Mouse (Mus musculus) adrenal gland, postnatal 10 days (tissue): ENCODE data around the gene Ntm. TPM values are rescaled to one million over a fixed set of nuclear protein-coding genes. Genes with fewer than 3 reads are reported as not detected.

Experiments
- DNase-seq: peaks from one replicate; pipeline ENCODE4 v3.0.0; 2021; ENCODE audit warnings: mixed read lengths
- total RNA-seq, 2 experiments: library from RNA; stranded (reverse); gene quantifications; 2 replicates each; pipeline ENCODE4 v1.2.3; 2021

Ntm gene
- total RNA-seq, 2 experiments from 2014 or later: 1.5 to 1.7 TPM

DNA sequence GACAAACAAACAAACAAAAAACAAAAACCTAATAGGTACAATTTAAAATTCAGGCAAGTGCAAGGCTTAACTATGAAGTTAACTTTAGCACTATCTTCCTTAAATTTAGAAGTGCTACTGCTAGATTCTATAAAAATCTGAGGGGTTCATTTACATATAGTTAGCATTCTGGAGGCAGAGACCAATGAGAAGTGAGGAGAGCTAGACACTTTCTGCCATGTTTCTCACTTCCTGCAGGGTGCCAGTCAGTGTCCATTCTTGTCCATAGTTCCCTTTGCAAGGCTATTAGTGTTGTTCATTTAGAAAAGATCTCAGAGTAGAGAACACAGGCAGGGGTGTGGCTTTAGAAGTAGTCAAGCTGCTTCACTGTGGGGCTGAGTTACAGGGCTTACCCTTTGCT is 208.6 kb downstream of the Ntm start:
- DNase-seq: no peak

DNA sequence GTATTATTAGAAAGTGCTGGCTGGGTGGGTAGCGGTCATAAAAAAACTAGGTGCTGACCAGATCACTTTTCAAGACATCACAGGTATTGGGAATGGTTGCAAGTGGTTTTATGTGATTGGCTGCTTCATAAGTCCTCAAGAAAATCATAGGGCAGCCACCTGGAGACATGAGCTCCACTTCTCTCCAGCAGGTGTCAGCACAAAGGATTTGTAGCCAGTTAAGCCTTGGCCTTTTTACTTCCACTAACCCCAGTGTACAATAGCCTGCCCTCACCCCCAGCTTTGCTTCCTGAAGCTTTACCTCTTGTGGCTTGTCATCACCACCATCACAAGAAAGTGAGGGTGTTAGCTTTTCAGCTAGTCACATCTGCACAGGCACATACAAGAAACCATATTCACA is 211.5 kb downstream of the Ntm start:
- peak; percentile 15 for DNase-seq

DNA sequence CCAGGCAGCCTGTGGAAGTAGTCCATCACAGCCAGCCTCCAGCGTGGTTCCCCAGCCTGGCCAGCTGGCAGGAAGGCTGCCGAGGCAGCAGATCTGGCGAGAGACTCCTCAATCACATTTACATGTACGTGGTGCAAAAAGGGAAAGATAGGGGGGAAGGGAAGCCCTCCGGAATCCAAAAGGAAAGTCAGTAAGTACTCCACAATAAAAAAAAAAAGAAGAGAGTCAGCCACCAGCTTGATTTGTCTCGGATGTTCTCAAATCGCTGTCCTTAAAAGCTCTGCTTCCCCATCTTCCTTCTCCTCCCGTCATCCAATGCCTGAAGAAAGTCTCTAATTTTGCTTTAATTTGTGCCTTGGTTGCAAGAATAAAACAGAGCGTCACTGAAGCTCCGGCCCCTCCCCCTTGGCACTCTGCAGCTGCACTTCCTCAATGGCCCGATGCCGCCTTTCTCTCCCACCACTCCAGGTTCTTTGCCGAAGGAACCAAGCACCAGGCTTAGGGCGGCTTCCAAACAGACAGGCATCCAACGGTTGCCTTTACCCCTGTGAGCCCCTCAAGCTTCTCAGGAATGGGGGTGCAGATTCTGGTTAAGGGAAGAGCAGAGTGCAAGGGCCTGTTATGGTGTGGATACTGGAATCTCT is 212.4 kb downstream of the Ntm start:
- DNase-seq: peak; percentile 30

DNA sequence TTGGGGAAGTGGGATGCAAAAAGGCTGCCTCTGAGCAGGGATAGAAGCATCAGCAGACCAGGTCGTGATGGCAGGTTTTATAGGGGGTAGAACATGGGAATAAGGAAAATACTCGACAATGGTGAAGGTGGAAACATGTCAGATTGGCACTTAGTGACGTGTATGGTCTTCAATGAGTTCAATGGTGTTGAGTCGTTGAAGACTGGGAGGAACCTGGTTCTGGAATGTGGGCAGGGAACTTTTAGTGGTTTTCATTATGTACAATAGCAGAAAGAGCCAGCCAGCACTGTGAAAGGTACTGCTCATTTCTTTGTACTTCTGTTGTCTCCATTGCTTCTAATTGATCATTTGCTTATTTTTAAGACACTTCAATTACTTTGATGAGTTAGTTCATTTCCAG is 214.9 kb downstream of the Ntm start:
- no peak for DNase-seq

DNA sequence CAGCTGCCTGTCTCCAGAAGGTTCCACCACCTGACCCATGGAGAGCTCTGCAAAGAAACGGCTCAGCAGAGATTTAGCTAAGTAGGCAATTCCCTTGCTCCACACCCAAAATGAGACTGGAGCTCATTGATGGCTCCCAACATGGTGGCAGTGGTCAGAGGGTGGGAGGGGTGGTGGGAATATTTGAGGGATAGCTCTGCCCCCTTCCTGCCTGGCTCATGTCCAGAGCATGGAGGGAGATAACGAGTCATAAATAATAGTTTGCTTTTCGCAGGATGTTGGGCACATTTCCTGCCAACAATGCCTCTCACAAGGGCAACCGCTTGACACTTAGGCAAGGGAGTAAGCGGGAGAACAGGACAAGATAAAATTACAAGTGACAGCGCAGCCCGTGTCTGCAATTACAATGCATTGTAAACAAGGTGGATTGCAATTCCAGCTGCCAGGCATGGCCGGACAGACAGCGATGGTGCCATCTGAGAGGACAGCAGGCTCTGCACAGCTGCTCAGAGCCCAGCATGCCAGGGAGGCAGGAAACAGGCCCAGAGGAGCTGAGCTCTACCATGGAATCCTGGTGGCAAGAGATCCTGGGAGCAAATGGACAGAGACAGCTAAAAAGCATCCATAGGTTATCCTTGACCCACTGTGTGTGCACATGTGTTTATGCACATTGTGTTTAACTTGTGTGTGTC is 224.0 kb downstream of the Ntm start:
- DNase-seq: no peak

DNA sequence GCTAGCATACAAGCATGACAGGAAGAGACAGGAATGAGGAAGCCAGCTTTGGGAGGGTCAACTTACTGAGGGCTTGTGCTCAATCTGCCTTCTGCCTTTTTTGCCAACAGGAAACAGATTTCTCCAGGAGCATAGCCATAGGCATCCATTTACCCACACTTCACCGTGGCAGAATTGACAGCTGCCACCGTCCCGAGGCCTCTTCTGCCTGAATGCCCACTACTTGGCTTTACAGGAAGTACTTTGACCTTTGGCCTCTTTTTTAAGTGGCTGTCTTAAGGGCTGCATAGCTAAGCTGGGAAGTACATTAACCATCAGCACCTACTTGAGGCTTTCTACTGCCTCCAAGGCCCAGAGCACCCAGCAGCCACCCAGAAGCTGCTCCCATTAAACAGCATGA is 226.9 kb downstream of the Ntm start:
- DNase-seq: no peak

DNA sequence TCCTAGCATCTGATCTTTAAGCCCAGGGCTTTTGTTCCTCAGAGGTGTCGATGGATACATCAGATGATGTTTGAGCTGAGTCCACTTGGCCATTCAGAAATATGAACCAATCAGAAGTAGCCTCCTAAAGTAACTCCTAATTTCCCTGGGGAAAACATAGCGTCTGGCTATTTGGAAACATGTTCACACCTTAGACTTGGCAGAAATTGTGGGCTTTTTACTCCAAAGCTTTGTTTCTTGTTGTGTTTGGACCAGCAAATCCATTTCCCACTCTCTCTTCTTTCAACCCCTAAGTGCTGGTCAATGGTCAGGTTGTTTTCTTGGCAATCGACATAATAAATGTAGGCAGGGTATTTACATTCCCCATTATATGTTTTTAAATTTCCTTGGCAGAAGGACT is 230.0 kb downstream of the Ntm start:
- no peak for DNase-seq

DNA sequence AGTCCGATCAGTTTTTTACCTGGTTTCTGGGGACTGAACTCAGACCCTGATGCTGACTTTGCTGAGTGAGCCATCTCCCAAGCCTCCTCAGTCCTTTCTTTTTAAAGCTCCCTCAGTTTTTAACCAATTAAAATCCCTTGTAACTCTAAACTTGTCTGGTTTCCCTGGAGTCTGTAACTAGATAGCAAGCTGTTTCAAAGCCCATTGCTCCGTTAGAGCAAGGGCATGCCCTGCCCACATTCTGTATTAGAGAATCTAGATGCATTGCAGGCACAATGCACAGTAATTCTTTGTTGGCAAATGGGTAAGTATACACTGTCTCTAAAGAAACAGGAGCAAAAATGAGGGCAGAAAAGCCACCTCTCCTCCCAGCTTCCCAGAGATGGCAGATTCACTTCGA is 231.3 kb downstream of the Ntm start:
- no peak for DNase-seq

DNA sequence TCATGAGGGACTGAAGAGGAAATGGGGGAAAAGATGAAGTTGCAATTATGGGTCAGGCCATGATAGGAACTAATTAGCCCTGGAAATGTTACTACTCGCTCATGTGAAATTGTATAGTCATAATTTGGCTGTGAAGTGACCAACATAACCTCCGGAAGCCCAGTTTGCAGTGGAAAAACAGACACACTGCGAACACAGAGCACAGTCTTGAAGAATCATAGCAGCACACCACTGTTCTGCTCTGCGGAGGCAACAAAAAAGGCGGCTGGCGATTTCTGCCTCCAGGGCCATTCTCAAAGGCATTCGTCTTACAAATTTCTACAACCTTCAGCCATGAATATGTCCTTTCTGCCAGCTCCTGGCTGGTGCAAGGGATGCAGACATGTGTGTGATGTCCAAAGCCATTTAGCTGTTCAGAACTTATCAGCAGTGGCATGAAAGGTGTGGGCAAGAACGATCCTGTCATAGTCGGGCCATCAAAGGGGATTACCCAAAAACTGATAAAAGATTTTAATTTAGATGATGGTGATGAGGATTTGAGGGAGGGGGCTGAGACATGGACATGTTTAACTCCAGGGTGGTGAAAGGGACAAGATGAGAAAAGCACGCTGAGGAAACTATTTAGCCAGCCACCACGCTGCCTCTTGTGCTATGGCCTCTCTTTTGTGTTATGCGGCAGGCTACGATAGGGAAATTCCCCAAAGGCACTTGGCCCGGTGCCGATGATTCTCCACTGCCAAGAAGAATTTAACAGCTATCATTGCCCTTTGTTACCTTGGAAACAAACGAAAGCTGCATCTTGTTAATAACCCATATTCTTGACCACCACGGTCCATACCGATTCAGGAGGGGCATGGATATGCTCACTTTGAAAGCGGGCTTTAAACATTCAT is 235.2 kb downstream of the Ntm start:
- DNase-seq: no peak

DNA sequence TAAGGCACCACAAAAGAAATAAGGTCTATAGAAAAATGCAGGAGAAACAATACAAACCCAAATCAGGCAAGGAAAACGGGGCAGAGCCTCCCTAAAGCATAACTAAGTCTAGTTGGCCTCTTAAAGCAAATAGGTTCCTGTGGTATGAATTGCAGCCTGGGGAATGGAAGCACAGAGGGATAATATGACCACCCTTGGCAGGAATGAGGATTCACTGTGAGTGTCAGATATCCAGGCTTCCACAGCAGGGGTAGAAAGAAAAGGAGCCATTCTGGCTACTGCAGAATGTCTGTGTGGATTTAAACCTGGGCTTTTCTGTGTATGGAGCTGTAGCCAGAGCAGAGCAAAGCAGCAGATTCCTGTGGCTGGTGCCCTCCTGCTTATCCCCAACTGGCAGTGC is 241.5 kb downstream of the Ntm start:
- DNase-seq: no peak

DNA sequence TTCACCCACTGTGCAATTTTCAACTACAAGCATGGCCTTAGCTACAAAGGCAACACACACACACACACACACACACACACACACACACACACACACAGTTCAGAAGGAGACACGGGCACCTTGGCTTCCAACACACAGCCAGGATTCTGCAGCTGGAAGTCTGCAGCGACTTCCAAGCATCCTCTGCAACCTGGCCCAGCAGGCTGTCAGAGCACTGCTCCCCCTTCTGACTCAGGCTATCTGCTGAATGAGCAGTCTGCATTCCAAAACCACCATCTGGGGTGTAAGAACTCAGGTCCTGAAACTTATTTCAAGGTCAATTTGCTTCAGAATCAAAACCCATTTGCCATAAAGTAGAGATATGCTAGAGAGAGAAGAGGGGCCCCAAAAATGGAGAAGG is 246.1 kb downstream of the Ntm start:
- no peak for DNase-seq

DNA sequence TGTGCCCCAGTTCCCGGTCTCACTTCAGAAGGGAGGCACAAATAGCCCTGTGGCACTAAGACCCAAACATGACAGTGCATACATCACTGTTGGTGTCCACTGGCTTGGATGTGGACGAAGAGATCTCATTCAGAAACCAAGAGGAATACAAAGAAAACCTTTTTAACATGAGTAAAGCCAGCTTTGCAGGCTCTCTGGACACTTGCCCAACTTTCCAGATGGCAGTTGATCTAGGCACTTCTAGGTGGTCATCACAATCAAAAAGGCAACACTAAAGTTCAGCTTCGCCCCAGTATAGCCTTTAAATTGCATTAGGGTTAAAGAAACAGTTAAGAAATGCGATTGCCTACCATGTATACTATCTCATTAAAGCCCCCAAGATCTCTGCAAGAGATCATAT is 264.7 kb downstream of the Ntm start:
- DNase-seq: no peak

DNA sequence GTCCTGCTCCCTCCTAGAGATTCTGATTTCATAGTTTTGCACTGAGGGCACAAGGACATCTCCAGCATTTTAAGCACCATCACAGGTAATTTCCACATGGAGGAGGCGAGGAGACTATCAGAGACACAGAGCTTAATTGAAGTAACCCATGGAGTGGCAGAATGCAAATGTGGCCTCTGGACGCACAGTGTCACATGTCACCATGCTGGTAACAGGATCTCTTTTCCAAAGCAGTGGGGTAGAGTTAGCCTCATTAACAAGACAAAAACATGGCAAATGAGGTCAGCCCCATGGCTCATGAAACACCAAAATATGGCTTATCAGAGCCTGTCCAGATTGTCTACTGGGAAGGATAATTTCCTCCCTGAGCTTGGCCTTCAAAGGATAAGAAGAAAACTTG is 268.8 kb downstream of the Ntm start:
- DNase-seq: no peak

DNA sequence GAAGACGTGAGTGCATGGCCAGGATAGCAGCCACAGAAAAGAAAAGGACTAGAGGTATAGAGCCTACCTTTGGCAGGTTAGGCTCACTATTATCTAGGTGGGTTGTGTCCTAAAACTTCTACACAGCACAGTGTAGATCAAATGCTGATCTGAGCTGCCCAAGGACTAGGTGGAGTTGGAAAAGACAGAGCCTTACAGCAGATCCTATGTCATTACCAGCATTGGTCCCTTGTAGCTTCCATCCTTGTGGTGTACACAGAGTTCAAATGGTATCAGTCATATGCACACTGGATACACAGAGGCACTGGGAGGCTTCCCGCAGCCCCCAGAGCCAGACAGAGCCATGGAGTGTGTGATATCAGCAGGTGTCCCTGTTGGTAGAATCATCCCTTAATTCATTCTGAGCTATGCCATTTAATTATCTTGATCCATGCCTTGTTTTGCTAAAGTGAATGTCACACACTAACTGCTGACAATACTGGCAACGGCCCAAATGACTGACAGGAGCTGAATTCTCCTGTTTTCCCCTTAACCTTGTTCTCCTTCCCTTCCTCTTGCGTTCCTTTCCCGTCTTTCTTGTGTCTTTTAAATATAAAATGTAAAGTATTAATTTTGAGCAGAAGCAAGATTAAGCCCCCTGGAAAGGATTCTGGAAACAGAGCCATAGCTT is 271.6 kb downstream of the Ntm start:
- DNase-seq: no peak

DNA sequence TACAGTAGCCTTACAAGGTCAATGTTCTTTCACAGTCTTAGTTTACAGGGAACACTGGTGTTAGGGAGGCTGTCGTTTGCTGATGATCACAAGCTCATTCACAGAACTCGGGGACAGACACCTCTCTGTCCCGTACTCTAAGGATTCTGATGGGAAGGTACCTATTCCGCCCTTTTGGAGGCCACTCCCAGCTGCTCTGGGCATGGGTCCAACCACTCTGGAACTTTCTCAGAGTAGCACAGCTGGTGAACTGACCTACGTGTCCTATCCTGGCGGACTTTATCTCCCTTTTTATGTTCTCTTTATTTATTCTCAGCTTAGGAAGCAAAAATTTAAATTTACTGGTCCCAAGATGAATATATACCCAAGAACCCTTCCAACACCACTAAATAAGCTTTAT is 280.7 kb downstream of the Ntm start:
- DNase-seq: peak; percentile 20

DNA sequence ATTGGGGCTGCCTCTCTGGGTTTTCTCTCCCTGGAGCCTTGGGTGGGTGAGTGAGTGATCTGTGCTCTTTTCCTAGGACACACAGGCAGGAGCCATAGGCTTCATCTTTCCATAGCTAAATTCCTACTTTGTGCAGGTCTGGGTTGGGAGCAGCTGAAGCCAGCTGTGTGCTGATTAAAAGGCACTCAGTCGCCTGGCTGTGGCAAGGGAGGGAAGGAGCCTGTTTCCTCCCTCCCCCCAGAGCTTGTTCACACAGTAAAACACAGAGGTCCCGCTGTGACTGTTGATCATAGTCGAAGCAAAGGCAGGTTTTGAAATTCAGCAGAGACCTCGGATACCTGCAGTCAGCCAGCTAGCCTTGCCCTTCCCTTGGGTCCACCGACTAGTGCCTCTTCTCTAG is 282.3 kb downstream of the Ntm start:
- DNase-seq: no peak

DNA sequence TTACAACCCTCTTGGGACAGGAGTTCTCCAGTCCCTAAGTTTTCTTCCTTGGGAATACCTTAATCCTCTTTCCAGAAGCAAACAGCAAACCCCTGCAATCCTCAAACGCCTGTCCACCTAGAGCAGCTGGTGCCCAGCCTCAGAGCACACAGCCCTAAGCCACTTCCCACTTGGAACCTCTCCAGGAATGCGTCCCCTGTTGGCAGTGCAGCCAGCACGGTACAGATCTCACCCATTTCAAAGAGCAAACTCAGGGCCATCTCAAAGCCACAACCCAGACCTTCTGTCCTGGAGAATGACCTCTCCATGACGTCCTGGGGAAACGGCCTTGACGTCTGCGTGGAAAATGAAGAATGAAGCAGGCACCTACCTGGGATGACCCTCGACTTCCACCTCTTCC is 289.0 kb downstream of the Ntm start:
- peak; percentile 77 for DNase-seq

DNA sequence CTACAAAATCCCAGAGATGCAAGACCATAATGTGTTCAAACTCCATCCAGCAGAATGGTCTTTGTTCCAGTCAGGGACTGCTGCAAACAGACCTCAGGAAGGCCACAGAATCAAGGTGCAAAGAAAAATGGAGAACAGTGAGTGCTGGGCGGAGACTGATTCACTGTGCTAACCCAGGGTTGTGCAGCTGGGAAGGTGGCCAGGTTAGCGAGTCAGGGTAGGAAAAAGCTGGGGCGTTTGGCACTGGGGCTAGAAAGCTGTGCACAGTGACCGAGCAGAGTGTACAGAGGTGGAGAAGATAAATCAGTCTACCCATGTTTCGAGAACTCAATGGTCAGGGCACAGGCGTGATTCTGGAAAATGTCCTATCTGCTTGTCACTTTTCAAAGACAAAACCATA is 291.1 kb downstream of the Ntm start:
- DNase-seq: no peak

DNA sequence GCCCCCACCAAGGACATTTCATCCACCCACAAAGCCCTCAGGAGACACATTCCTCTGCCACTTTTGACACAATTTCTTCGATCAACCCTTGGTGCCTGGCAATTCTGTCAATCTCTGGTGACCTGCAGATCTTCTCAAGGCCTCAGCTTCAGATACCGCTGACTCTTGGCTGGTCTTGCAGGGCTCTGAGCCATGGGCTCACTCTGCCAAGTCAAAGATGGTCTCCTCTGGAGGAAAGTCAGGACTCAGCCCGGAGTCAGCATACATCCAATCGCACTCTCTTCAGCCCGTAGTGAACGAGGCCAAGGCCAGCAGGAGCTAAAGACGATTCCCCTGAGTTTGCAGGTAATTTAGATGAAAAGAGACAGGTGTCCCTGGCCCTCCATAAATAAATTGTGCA is 299.7 kb downstream of the Ntm start:
- no peak for DNase-seq

DNA sequence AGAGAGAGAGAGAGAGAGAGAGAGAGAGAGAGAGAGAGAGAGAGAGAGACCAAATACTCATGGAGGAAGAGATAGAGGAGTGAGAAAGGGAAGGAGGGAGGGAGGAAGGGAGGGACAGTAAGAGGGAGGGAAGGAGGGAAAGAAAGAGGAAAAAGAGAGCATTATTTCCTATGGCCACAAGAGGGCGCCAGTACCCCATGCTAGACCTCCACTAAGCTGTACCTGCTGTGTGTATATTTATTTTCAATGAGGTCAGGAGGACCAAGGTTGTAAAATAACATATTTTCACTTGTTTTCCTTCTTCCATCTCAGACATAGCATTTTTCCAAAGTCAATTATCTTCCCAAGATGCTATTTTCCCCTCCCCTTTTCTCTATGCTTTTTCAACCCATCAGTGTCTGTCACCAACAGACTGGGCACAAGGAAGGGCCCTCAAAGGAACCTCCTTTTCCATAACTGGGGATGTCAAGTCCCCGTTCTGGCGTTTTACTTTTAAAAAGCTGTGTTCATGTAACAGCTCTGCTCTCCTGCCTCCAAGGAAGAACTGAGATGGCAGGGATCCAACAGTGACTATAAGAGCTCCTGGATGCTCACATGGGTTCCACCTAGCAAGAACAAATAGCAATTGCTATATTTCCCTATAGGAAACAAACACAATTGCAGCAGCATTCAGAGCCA is 301.3 kb downstream of the Ntm start:
- DNase-seq: peak; percentile 79

DNA sequence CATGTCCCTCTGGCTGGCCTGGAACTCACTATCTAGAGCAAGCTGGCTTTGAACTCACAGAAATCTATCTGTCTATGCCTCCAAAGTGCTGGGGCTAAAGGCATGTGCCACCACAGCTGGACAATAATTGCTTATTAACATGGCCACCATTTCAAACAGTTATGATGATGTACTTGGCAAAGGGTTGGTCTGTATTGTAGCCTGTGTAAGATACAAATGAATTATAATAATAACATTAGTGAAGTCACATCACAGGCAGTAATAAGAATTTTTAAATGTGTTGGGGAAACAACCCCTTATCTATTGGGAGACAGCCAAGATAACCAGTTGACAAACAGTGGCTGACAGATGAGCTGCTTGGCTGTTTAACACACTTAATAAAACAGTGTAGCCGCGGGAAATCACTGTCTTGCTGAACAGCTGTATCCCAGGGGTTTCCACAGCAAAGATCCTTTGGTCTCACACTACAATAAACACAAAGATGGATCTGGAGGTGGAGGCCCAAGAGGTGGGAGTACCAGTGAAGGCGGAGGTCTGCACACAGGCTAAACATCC is 302.8 kb downstream of the Ntm start:
- DNase-seq: no peak
